Mouse (Mus musculus) thymus, adult 18-20 months (tissue): Measurements from ENCODE around the gene Atg9a.

ENCODE experiments used
- DNase-seq, 2 experiments: peaks; one replicate each; pipeline ENCODE4 v3.0.0; 2022; ENCODE audit warnings: mixed read lengths in 2 of 2

Gene Atg9a

DNA sequence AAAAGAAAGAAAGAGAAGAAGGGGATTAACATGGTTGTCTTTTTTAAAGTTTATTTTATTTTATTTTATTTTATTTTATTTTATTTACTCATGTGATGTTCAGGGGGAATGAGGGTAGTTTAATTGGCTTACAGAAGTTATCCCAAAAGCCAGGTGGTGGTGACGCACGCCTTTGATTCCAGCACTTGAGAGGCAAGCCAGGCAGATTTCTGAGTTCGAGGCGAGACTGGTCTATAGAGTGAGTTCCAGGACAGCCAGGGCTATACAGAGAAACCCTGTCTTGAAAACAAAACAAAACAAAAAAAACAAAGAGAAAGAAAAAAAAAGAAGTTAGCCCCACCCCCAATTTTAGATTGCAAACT is 31.8 kb downstream of the Atg9a start:
- no peak for DNase-seq

GRCm38 (mm10) chr1:75159540-75160255 is 32.3 kb downstream of the Atg9a start:
- no peak for DNase-seq

DNA sequence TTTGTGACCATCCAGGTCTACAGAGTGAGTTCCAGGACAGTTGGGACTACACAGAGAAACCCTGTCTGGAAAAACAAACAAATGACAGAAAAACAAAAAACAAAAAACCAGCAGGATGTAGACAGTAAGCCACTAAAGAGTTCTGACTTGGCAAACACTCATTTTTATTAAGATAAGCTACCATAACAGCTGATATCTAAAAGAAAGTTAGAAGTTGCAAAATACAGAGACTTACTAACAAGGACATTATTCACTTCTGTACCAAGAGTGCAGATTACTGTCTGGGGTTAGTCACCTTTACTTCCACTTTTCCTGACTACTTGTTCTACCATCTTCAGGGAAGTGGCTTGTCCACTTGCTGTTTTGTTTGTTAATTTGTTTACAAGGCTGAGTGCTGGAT is 33.0 kb downstream of the Atg9a start:
- DNase-seq: no peak

GRCm38 (mm10) chr1:75155837-75156236 is 36.2 kb downstream of the Atg9a start:
- DNase-seq: no peak

DNA sequence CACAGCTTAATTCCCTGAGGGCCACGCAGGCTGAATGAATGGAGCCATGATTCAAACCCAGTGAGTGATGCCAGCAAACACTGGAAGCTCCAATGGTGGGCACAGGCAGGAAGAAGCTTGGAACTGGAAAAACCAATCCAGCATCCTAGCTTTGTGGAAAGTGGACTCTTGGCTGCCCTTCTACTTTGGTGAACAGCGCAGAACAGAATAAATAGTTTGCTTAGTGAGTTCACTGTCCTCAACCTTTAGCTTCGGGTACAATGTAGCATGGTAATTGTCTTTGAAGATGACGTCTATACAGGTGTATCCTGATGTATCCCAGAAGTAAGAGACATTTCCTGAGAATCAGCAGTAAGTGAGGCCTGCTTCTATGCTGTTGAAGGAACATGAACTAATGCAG is 43.3 kb downstream of the Atg9a start:
- DNase-seq: no peak

- no peak for DNase-seq
Measured at GRCm38 (mm10) chr1:75147411-75148135, 44.4 kb downstream of the Atg9a start.

GRCm38 (mm10) chr1:75145589-75145988 is 46.4 kb downstream of the Atg9a start:
- DNase-seq: no peak

- DNase-seq: peak; percentile 94 to 95
Measured at GRCm38 (mm10) chr1:75142301-75143261, 49.4 kb downstream of the Atg9a start, which contains the start of the genes Cnppd1 and Retreg2. TSS of gene Cnppd1 (minus strand) at chr1:75142711. TSS of gene Retreg2 (plus strand) at chr1:75142778.

- peak; percentile 66 to 74 for DNase-seq
Measured at GRCm38 (mm10) chr1:75141486-75142190, 50.4 kb downstream of the Atg9a start.

DNA sequence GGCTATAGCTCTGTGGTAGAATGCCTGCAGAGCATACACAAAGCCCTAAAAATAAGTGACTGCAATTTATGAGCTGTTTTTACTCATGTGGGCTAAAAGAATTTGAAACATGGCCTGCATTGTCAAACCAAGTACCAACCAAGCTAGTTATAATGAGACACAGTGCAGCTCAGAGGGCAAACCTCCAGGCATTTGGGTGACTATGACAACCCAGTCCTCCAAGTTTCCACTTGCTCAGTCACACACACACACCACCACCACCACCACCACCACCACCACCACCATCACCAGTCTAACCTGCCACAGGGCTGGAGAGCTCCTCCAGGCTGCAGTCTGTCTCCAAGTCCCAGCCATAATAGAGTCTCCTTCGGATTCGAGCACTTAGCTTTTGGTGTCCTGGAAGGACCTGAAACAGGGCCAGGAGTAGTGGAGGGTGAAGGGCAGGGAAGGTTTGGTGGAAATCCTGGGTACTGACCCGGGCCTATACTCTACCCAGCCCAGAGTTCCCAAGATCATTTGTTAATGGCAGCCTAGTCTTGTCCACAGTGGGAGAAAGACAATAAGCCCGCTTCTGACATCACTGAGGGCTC is 51.3 kb downstream of the Atg9a start:
- no peak for DNase-seq

DNA sequence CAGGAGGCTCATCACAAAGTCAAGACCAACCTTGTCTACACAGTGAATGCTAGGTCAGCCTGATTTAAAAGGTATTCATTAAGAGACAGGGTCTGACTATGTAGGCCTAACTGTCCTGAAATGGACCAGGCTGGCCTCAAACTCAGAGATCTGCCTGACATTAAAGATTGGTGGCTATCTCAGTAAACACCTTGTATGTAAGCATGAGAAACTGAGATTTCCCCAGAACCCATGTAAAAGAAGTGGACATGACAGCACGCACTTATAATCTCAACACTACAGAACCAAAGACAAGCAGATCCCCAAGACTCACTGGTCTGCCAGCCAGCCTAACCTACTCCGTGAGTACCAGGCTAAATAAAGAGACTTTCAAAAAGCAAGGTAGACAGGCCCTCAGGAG is 53.5 kb downstream of the Atg9a start:
- no peak for DNase-seq

GRCm38 (mm10) chr1:75136730-75137129 is 55.3 kb downstream of the Atg9a start:
- DNase-seq: no peak

DNA sequence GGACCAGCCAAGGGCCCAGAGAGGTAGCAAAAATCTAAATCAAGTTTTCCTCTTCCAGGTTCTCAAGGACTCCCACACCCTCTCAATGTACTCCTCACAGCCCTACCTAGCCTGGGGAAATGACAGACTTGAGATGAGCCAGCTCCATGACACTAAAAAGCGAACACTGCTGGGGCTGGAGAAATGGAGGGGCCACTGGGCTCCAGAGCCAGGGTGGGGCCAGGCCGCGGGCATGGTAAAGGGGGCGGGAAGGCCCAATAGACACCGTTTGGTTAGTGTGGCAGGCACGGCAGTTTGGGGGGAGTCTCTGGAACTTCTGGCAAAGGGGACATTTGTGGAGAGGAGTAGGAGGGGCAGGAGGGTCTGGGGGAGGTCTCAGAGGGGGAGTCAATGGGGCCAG is 55.7 kb downstream of the Atg9a start:
- DNase-seq: no peak

DNA sequence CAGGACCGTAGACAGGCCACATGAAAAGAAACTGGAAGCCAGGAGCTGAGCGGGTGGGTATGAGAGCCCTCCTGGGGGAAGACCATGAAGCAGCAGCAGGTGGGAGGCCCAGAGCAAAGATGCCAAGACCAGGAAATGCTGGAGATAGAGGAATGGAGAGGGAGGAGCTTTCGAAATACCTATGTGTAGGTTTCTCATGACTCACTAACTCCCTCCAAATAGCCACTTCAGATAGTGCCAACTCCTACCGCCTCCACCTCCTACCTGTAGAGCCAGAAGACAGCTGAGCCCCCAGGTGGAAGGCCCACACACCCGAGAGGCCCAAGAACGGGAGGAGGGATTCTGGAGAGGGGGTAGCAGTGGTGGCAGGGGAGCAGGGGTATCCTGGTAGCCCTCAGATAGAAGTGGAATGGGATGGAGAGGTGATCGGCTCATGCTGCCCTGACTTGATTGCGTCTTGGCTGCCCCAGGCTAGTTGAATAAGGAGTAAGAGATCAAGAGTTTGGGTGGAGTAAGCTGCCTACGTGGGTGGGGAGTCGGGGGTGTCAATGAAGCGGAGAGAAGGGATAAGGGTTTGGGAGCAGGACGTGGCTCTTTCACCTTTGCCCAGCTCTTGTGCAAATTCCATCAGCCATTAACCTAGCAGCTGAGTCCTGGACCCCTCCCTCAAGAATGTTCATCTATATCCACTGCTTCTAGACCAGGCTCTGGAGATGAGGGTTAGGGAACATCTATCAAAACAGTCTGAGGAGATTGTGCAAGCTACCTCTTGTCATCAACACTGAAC is 58.4 kb downstream of the Atg9a start, which contains the start of gene Slc23a3:
Gene Slc23a3, minus strand, starts transcription at position 470 of the 787 bp plus-strand sequence.
- no peak for DNase-seq
